Mouse (Mus musculus): ENCODE measurements around the gene Pde1c.

- TF ChIP-seq CTCF (IDR thresholded peaks at IDR 0.05), result no peak
- no peak for TF ChIP-seq POLR2A (IDR thresholded peaks at IDR 0.05; ENCODE audit: insufficient read depth, low read depth, low read length)
- no peak for TF ChIP-seq EP300 (IDR thresholded peaks at IDR 0.05; ENCODE audit: insufficient read depth, low read depth, low read length)
Measured at GRCm38 (mm10) chr6:56560891-56561290, 8.0 kb downstream of the Pde1c start.

All from heart, adult 2 months (tissue).